Mouse (Mus musculus) heart, embryonic 11.5 days (tissue): ENCODE measurements around the gene Tcf7l1. TPM values are rescaled to one million over a fixed set of nuclear protein-coding genes. Genes with fewer than 3 reads are reported as not detected.

ENCODE experiments used
- ATAC-seq: fragments of 200-750 bp; cut with Nextera tagmentation; replicated peaks from 2 replicates; pipeline ENCODE4 v1.8.0; 2017; ENCODE audit warnings: moderate library complexity; ENCODE audit not compliant: insufficient number of reproducible peaks, low FRiP score, low TSS enrichment
- H3K27ac ChIP-seq: fragments of 300-500 bp; sonication (generic); 2 replicates; pipeline ENCODE4 v1.5.1; 2014; ENCODE audit warnings: mild to moderate bottlenecking, low read depth, low read length
- H3K27me3 ChIP-seq: fragments of 300-500 bp; sonication (generic); 2 replicates; pipeline ENCODE4 v1.6.1; 2014; ENCODE audit warnings: mild to moderate bottlenecking, low read length, mixed read lengths; ENCODE audit not compliant: control insufficient read depth, insufficient read depth
- H3K36me3 ChIP-seq: fragments of 300-500 bp; sonication (generic); 2 replicates; pipeline ENCODE4 v1.6.1; 2014; ENCODE audit warnings: mild to moderate bottlenecking, low read length, moderate library complexity, mixed read lengths; ENCODE audit not compliant: control insufficient read depth, insufficient read depth
- H3K4me1 ChIP-seq: fragments of 300-500 bp; sonication (generic); 2 replicates; pipeline ENCODE4 v1.6.1; 2014; ENCODE audit warnings: low read length; ENCODE audit not compliant: control insufficient read depth, insufficient read depth
- H3K4me2 ChIP-seq: fragments of 300-500 bp; sonication (generic); 2 replicates; pipeline ENCODE4 v1.6.1; 2014; ENCODE audit warnings: mild to moderate bottlenecking, moderate library complexity
- H3K4me3 ChIP-seq: fragments of 300-500 bp; sonication (generic); 2 replicates; pipeline ENCODE4 v1.5.1; 2014; ENCODE audit warnings: low read depth, low read length
- H3K9ac ChIP-seq: fragments of 300-500 bp; sonication (generic); 2 replicates; pipeline ENCODE4 v1.6.1; 2014; ENCODE audit warnings: mild to moderate bottlenecking, low read depth, low read length, moderate library complexity
- H3K9me3 ChIP-seq: fragments of 300-500 bp; sonication (generic); replicated peaks from 2 replicates; pipeline ENCODE4 v1.6.1; 2016; ENCODE audit warnings: low read length; ENCODE audit not compliant: control insufficient read depth
- WGBS: fragments of 180-500 bp; shearing (Covaris S2); extraction: QIAGEN DNeasy Blood & Tissue Kit; methylation state at CpG from one replicate; pipeline ENCODE4 v1.1.7; 2014; ENCODE audit not compliant: insufficient replicate concordance; 5-methylcytosine and 5-hydroxymethylcytosine counted together
- polyA plus RNA-seq: library from polyadenylated mRNA; unstranded; fragments of >200 nt; fragmentation: Nextera tagmentation; extraction: Ambion mirVana; gene quantifications from 2 replicates; pipeline ENCODE4 v1.2.1, GENCODE M21; 2014

Tcf7l1 gene
- polyA plus RNA-seq, 1 experiment from 2014 or later, result 15.7 TPM

- ATAC-seq, result no peak
- 78% methylated on average over 9 of the region's 9 CpGs for WGBS
- H3K4me3 ChIP-seq, result no peak overlapping the region
- H3K9me3 ChIP-seq, result no peaks in the 10 kb centered on the region
- H3K9ac ChIP-seq, result no peak overlapping the region
- H3K36me3 ChIP-seq, result no peaks in the 10 kb centered on the region; the same call in 1 of the 2 replicates
- no peak overlapping the region for H3K27ac ChIP-seq
- H3K4me1 ChIP-seq, result peaks cover 49% of the 10 kb centered on the region
- no peaks in the 10 kb centered on the region for H3K27me3 ChIP-seq
- H3K4me2 ChIP-seq, result no peak overlapping the region
Observed at GRCm38 (mm10) chr6:72680936-72681335, 108.1 kb downstream of the Tcf7l1 start.

GRCm38 (mm10) chr6:72678631-72679030, 110.4 kb downstream of the Tcf7l1 start:
- H3K9ac ChIP-seq, result 0 out of 2 replicates have a peak overlapping the region, but pooled peaks have one; percentile 10
- H3K4me3 ChIP-seq, result no peak overlapping the region
- no peak for ATAC-seq
- no peaks in the 10 kb centered on the region; the same call in 1 of the 2 replicates for H3K36me3 ChIP-seq
- H3K27me3 ChIP-seq, result no peaks in the 10 kb centered on the region
- H3K4me2 ChIP-seq, result no peak overlapping the region; the same call in 1 of the 2 replicates
- 50% methylated on average over 9 of the region's 9 CpGs for WGBS
- H3K9me3 ChIP-seq, result no peaks in the 10 kb centered on the region
- peaks cover 36% of the 10 kb centered on the region for H3K4me1 ChIP-seq
- H3K27ac ChIP-seq, result peak overlapping the region; percentile 54; the same call in 1 of the 2 replicates

- Histone ChIP-seq H3K4me2 (peak overlapping the region; percentile 54), H3K4me1 (peaks cover 37% of the 10 kb centered on the region), H3K9ac (peak overlapping the region; percentile 23), H3K27me3 (no peaks in the 10 kb centered on the region), H3K9me3 (no peaks in the 10 kb centered on the region), H3K4me3 (peak overlapping the region; percentile 18; the same call in 1 of the 2 replicates), H3K27ac (peak overlapping the region; percentile 54), H3K36me3 (no peaks in the 10 kb centered on the region; the same call in 1 of the 2 replicates)
- 0 out of 2 replicates have a peak, but pooled peaks have one; percentile 40 for ATAC-seq
- 22% methylated on average over 11 of the region's 11 CpGs for WGBS
Observed at GRCm38 (mm10) chr6:72677510-72678220, 111.4 kb downstream of the Tcf7l1 start.

DNA sequence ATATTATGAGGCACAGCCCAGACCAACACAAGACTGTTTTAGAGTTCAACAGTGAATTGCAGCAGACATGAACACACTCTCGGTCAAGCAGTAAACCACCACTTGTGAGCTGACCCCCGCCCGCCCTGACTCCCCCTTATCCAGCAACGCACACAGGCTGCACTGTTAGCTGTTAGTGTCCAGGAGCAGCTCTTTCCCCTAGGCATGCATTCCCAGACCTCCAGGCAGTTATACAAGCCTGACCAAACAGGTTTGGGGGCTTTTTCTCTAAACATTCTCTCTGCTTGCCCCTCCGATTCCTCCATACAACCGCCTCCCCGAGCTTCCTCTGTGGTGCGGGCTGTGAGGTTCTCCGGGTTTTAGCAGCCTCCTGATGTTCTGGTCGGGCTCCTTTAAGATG, 112.0 kb downstream of the Tcf7l1 start:
- Histone ChIP-seq H3K27ac (peak overlapping the region; percentile 54; the same call in 1 of the 2 replicates), H3K9me3 (no peaks in the 10 kb centered on the region), H3K4me2 (peak overlapping the region; percentile 54), H3K4me3 (peak overlapping the region; percentile 18; the same call in 1 of the 2 replicates), H3K36me3 (no peaks in the 10 kb centered on the region; the same call in 1 of the 2 replicates), H3K4me1 (peaks cover 37% of the 10 kb centered on the region), H3K9ac (peak overlapping the region; percentile 23; the same call in 1 of the 2 replicates), H3K27me3 (no peaks in the 10 kb centered on the region)
- no peak for ATAC-seq
- 21% methylated on average over 10 of the region's 10 CpGs for WGBS

GRCm38 (mm10) chr6:72676376-72676775, 112.7 kb downstream of the Tcf7l1 start:
- no peaks in the 10 kb centered on the region for H3K9me3 ChIP-seq
- no peak overlapping the region for H3K9ac ChIP-seq
- H3K4me2 ChIP-seq, result no peak overlapping the region
- peaks cover 42% of the 10 kb centered on the region for H3K4me1 ChIP-seq
- peak overlapping the region; percentile 54; the same call in 1 of the 2 replicates for H3K27ac ChIP-seq
- H3K36me3 ChIP-seq, result no peaks in the 10 kb centered on the region; the same call in 1 of the 2 replicates
- H3K4me3 ChIP-seq, result no peak overlapping the region
- ATAC-seq, result no peak
- 56% methylated on average over 2 of the region's 2 CpGs for WGBS
- no peaks in the 10 kb centered on the region for H3K27me3 ChIP-seq

- Histone ChIP-seq H3K27ac (no peak overlapping the region), H3K9me3 (no peaks in the 10 kb centered on the region), H3K27me3 (no peaks in the 10 kb centered on the region), H3K9ac (no peak overlapping the region), H3K4me2 (no peak overlapping the region), H3K4me3 (no peak overlapping the region), H3K36me3 (no peaks in the 10 kb centered on the region), H3K4me1 (peaks cover 43% of the 10 kb centered on the region)
- ATAC-seq, result no peak
Observed at GRCm38 (mm10) chr6:72673751-72674150, 115.3 kb downstream of the Tcf7l1 start.

DNA sequence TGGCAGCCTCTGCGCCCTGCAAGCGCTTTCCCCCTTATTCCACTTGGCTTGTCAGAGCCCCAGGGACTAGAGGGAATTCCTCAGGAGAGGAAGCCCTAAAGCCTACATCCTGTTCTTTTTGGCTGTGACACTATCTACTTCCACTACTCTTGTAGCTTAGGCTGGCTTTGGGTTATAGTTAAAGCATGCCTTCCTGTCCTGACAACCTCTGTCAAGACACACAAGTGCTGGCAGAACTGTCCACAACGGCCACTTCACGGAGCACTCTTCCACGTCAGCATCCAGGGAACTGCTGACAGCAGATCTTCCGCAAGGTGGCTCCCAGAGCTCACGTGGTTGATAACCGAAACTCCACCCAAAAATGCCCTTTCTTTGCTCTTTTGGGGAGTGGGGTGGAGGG, 117.9 kb downstream of the Tcf7l1 start:
- H3K4me2 ChIP-seq, result peak overlapping the region; percentile 27
- no peaks in the 10 kb centered on the region for H3K9me3 ChIP-seq
- H3K36me3 ChIP-seq, result no peaks in the 10 kb centered on the region
- H3K27me3 ChIP-seq, result no peaks in the 10 kb centered on the region
- peak overlapping the region; percentile 29; the same call in 1 of the 2 replicates for H3K27ac ChIP-seq
- peak; percentile 57; the same call in 1 of the 2 replicates for ATAC-seq
- no peak overlapping the region for H3K4me3 ChIP-seq
- no peak overlapping the region for H3K9ac ChIP-seq
- WGBS, result 19% methylated on average over 8 of the region's 8 CpGs
- peaks cover 23% of the 10 kb centered on the region for H3K4me1 ChIP-seq

- no peak overlapping the region for H3K27ac ChIP-seq
- no peaks in the 10 kb centered on the region for H3K9me3 ChIP-seq
- no peak for ATAC-seq
- no peak overlapping the region for H3K9ac ChIP-seq
- no peak overlapping the region for H3K4me2 ChIP-seq
- no peaks in the 10 kb centered on the region for H3K36me3 ChIP-seq
- H3K4me1 ChIP-seq, result peaks cover 43% of the 10 kb centered on the region
- H3K4me3 ChIP-seq, result no peak overlapping the region
- WGBS, result 66% methylated on average over 4 of the region's 4 CpGs
- H3K27me3 ChIP-seq, result no peaks in the 10 kb centered on the region
Observed at GRCm38 (mm10) chr6:72667021-72667420, 122.0 kb downstream of the Tcf7l1 start.
